Mouse (Mus musculus): ENCODE data around the gene Gm21149.
"Not testable (repeated sequence)": the region's sequence is repeated elsewhere in the genome, so short reads cannot be mapped to it uniquely, and the experiment has no call there.

Gm21149 gene

DNA sequence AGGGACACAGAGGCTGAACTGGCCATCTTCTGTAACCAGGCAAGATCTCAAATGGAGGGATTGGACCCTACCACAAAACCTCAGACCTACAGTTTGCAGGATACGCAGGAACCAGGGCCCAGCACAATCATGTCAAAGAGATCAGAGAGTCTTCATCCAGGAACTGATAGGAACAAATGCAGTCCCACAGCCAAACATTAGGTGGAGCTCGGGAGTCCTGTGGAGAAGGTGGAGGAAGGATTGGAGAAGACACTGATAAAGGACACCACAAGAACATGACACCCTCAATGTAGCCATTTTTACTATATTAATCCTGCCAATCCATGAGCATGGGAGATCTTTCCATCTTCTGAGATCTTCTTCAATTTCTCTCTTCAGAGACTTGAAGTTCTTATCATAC, 12.8 kb downstream of the Gm21149 start:
- not testable (repeated sequence) for DNase-seq (ENCODE audit: low spot score in 2 of 2)

DNA sequence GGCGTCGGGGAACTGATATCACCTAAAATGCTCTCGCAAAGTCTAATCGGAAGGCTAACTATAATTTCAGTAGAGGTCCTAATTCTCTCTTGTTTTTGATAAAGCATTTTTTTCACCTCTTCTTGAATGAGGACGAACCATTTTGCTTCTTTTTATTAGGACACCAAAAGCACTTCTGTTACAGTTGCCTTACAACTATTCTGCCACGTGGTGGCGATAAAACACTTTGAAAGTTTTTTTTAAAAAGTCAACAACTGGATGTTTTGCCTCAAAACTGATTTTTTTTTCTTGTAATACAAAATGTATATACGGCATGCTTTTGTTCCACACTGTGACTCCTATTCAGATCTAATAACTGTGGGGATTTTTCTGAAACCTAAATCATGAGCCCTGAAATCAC, 14.7 kb downstream of the Gm21149 start:
- DNase-seq (ENCODE audit: low spot score in 2 of 2): not testable (repeated sequence)

DNA sequence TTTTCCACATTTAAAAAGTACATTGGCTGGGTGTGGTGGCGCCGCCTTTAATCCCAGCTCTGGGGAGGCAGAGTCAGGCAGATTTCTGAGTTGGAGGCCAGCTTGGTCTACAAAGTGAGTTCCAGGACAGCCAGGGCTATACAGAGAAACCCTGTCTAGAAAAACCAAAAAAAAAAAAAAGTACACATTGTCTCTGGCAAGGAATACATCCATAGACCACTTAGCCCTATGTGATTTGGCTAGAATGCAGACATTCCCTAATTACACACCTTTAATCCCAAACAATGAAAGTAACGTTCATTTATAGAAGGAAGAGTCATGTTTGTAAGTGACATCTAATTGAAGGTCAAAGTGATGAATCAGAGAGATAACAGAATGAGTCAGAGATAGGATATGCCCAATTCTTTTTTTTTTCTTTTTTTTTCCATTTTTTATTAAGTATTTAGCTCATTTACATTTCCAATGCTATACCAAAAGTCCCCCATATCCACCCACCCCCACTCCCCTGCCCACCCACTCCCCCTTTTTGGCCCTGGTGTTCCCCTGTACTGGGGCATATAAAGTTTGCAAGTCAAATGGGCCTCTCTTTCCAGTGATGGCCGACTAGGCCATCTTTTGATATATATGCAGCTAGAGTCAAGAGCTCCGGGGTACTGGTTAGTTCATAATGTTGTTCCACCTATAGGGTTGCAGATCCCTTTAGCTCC, 18.3 kb downstream of the Gm21149 start:
- DNase-seq (ENCODE audit: low spot score in 2 of 2): not testable (repeated sequence)

All from thymus, postnatal 10 days (tissue).